Mouse (Mus musculus): ENCODE measurements around the gene Gm49384.

Gm49384 gene

GRCm38 (mm10) chr12:69204052-69204833 lies at the start of gene Gm49384:
Gm49384 (minus strand) TSS chr12:69204267.
- no peak for DNase-seq (ENCODE audit: low spot score in 2 of 2)

- no peak for DNase-seq (ENCODE audit: low spot score in 2 of 2)
Measured at GRCm38 (mm10) chr12:69253806-69254205, 49.7 kb upstream of the Gm49384 start.

- no peak for DNase-seq (ENCODE audit: low spot score in 2 of 2)
Measured at GRCm38 (mm10) chr12:69250756-69251155, 46.7 kb upstream of the Gm49384 start.

- no peak for DNase-seq (ENCODE audit: low spot score in 2 of 2)
Measured at GRCm38 (mm10) chr12:69249766-69250165, 45.7 kb upstream of the Gm49384 start.

GRCm38 (mm10) chr12:69241771-69242431 lies 37.8 kb upstream of the Gm49384 start:
- peak; percentile 70 to 72 for DNase-seq (ENCODE audit: low spot score in 2 of 2)

GRCm38 (mm10) chr12:69241405-69241770 lies 37.3 kb upstream of the Gm49384 start:
- DNase-seq (ENCODE audit: low spot score in 2 of 2) = no peak

- DNase-seq (ENCODE audit: low spot score in 2 of 2) = peak in 1 of 2 experiments; percentile 5
Measured at GRCm38 (mm10) chr12:69240876-69241275, 36.8 kb upstream of the Gm49384 start, which contains the start of gene Klhdc1. Klhdc1 (plus strand) TSS chr12:69241176.

- no peak for DNase-seq (ENCODE audit: low spot score in 2 of 2)
Measured at GRCm38 (mm10) chr12:69238284-69238683, 34.2 kb upstream of the Gm49384 start.

GRCm38 (mm10) chr12:69235782-69236181 lies 31.7 kb upstream of the Gm49384 start:
- DNase-seq (ENCODE audit: low spot score in 2 of 2) = no peak

- no peak for DNase-seq (ENCODE audit: low spot score in 2 of 2)
Measured at GRCm38 (mm10) chr12:69229251-69229650, 25.2 kb upstream of the Gm49384 start.

- peak; percentile 81 to 85 for DNase-seq (ENCODE audit: low spot score in 2 of 2)
Measured at GRCm38 (mm10) chr12:69227776-69228466, 23.9 kb upstream of the Gm49384 start, which contains the start of gene Pole2. Pole2 (minus strand) TSS chr12:69228195.

- DNase-seq (ENCODE audit: low spot score in 2 of 2) = no peak
Measured at GRCm38 (mm10) chr12:69220613-69221277, 16.7 kb upstream of the Gm49384 start.

GRCm38 (mm10) chr12:69216587-69216986 lies 12.5 kb upstream of the Gm49384 start:
- DNase-seq (ENCODE audit: low spot score in 2 of 2) = no peak

GRCm38 (mm10) chr12:69215000-69215785 lies 11.1 kb upstream of the Gm49384 start:
- DNase-seq (ENCODE audit: low spot score in 2 of 2) = peak; percentile 37 to 67

- no peak for DNase-seq (ENCODE audit: low spot score in 2 of 2)
Measured at GRCm38 (mm10) chr12:69214393-69214792, 10.3 kb upstream of the Gm49384 start.

GRCm38 (mm10) chr12:69213186-69213777 lies 9.2 kb upstream of the Gm49384 start:
- DNase-seq (ENCODE audit: low spot score in 2 of 2) = no peak

- no peak for DNase-seq (ENCODE audit: low spot score in 2 of 2)
Measured at GRCm38 (mm10) chr12:69211057-69211456, 7.0 kb upstream of the Gm49384 start.

- DNase-seq (ENCODE audit: low spot score in 2 of 2) = no peak
Measured at GRCm38 (mm10) chr12:69210056-69210979, 6.3 kb upstream of the Gm49384 start.

GRCm38 (mm10) chr12:69208520-69208919 lies 4.5 kb upstream of the Gm49384 start:
- DNase-seq (ENCODE audit: low spot score in 2 of 2) = no peak

- DNase-seq (ENCODE audit: low spot score in 2 of 2) = no peak
Measured at GRCm38 (mm10) chr12:69207926-69208325, 3.9 kb upstream of the Gm49384 start.
